Mouse (Mus musculus) CH12.LX (cell line): Measurements from ENCODE around the gene Skap2.

Experiments used
- CHD1 ChIP-seq: IDR thresholded peaks from 2 replicates; pipeline ENCODE4 v1.6.1; 2012; ENCODE audit warnings: low read depth, low read length, improper control_type of control experiment, inconsistent platforms
- CTCF ChIP-seq, 2 experiments: IDR thresholded peaks in 1 of 2; conservative IDR thresholded peaks in 1 of 2; 2 replicates each; pipeline ENCODE4 v1.5.1; 2011 to 2012; ENCODE audit warnings: low read depth in 2 of 2, low read length in 2 of 2, improper control_type of control experiment in 1 of 2, inconsistent platforms in 1 of 2, mild to moderate bottlenecking in 1 of 2, moderate library complexity in 1 of 2
- ETS1 ChIP-seq: conservative IDR thresholded peaks from 2 replicates; pipeline ENCODE4 v1.6.1; 2012; ENCODE audit warnings: low read depth, mild to moderate bottlenecking, inconsistent platforms, low read length, improper control_type of control experiment, moderate library complexity
- GABPA ChIP-seq: IDR thresholded peaks from 2 replicates; pipeline ENCODE4 v1.6.1; 2012; ENCODE audit warnings: low read depth, low read length, improper control_type of control experiment, inconsistent platforms; ENCODE audit not compliant: insufficient replicate concordance
- HCFC1 ChIP-seq: IDR thresholded peaks from 2 replicates; pipeline ENCODE4 v1.6.1; 2012; ENCODE audit warnings: low read depth, mild to moderate bottlenecking, inconsistent platforms, low read length, improper control_type of control experiment
- MAFK ChIP-seq: IDR thresholded peaks from 2 replicates; pipeline ENCODE4 v1.6.1; 2011; ENCODE audit warnings: low read length, improper control_type of control experiment; ENCODE audit not compliant: insufficient replicate concordance
- MEF2A ChIP-seq: IDR thresholded peaks from 2 replicates; pipeline ENCODE4 v1.6.1; 2014; ENCODE audit warnings: low read depth, mild to moderate bottlenecking, inconsistent platforms, low read length, improper control_type of control experiment, borderline replicate concordance
- POLR2A ChIP-seq: IDR thresholded peaks from 2 replicates; pipeline ENCODE4 v1.6.1; 2011; ENCODE audit warnings: low read depth, mild to moderate bottlenecking, improper control_type of control experiment, low read length
- POLR2AphosphoS2 ChIP-seq: IDR thresholded peaks from 2 replicates; pipeline ENCODE4 v1.6.1; 2011; ENCODE audit warnings: low read depth, low read length, improper control_type of control experiment
- UBTF ChIP-seq: IDR thresholded peaks from 2 replicates; pipeline ENCODE4 v1.6.1; 2012; ENCODE audit warnings: low read depth, mild to moderate bottlenecking, inconsistent platforms, low read length, improper control_type of control experiment, moderate library complexity

GRCm38 (mm10) chr6:51921831-51922230 is 90.5 kb downstream of the Skap2 start:
- TF ChIP-seq POLR2A (no peak), CTCF (conservative IDR thresholded peaks at IDR 0.05 in 1 of 2, IDR thresholded peaks at IDR 0.05 in 1 of 2; ENCODE audit: low read depth in 2 of 2, low read length in 2 of 2) (no peak), CHD1 (no peak), GABPA (no peak), MAFK (no peak), MEF2A (no peak), ETS1 (no peak), POLR2AphosphoS2 (no peak), UBTF (no peak), HCFC1 (no peak)
